Mouse (Mus musculus) midbrain, postnatal 0 days (tissue): ENCODE measurements around the gene Gm5431. TPM values are rescaled to one million over a fixed set of nuclear protein-coding genes. Genes with fewer than 3 reads are reported as not detected.
"Not testable (repeated sequence)": the region's sequence is repeated elsewhere in the genome, so short reads cannot be mapped to it uniquely, and the experiment has no call there.

Experiments
- ATAC-seq: fragments of 200-750 bp; cut with Nextera tagmentation; 2 replicates; pipeline ENCODE4 v1.8.0; 2017; ENCODE audit warnings: moderate number of reproducible peaks, mild to moderate bottlenecking, moderate TSS enrichment, moderate library complexity; ENCODE audit not compliant: low FRiP score
- DNase-seq: peaks from one replicate; pipeline ENCODE4 v3.0.0-alpha.2; 2015; ENCODE audit warnings: low spot score
- H3K27ac ChIP-seq: fragments of 300-500 bp; sonication (generic); 2 replicates; pipeline ENCODE4 v1.5.1; 2014; ENCODE audit warnings: low read depth, mild to moderate bottlenecking, low read length, mixed read lengths
- H3K27me3 ChIP-seq: fragments of 300-500 bp; sonication (generic); 2 replicates; pipeline ENCODE4 v1.6.1; 2014; ENCODE audit warnings: low read length, control low read depth, mixed read lengths; ENCODE audit not compliant: insufficient read depth
- H3K36me3 ChIP-seq: fragments of 300-500 bp; sonication (generic); 2 replicates; pipeline ENCODE4 v1.6.1; 2014; ENCODE audit warnings: low read length, control low read depth, mixed read lengths; ENCODE audit not compliant: insufficient read depth
- H3K4me1 ChIP-seq: fragments of 300-500 bp; sonication (generic); 2 replicates; pipeline ENCODE4 v1.6.1; 2014; ENCODE audit warnings: mild to moderate bottlenecking, control low read depth, antibody characterized with exemption, low read length, mixed read lengths; ENCODE audit not compliant: insufficient read depth
- H3K4me2 ChIP-seq: fragments of 300-500 bp; sonication (generic); 2 replicates; pipeline ENCODE4 v1.6.1; 2014; ENCODE audit warnings: low read depth, mild to moderate bottlenecking, low read length, mixed read lengths; ENCODE audit not compliant: poor library complexity, severe bottlenecking
- H3K4me3 ChIP-seq: fragments of 300-500 bp; sonication (generic); 2 replicates; pipeline ENCODE4 v1.5.1; 2014; ENCODE audit warnings: low read depth, mild to moderate bottlenecking, low read length, moderate library complexity
- H3K9ac ChIP-seq: fragments of 300-500 bp; sonication (generic); replicated peaks from 2 replicates; pipeline ENCODE4 v1.6.1; 2014; ENCODE audit warnings: mild to moderate bottlenecking, low read length, moderate library complexity, mixed read lengths; ENCODE audit not compliant: poor library complexity, severe bottlenecking
- H3K9me3 ChIP-seq: fragments of 300-500 bp; sonication (generic); 2 replicates; pipeline ENCODE4 v1.6.1; 2016; ENCODE audit warnings: low read length, control low read depth
- CTCF ChIP-seq: IDR thresholded peaks from 2 replicates; pipeline ENCODE4 v1.5.1; 2016; ENCODE audit warnings: antibody characterized with exemption, mild to moderate bottlenecking
- WGBS: fragments of 180-500 bp; shearing (Covaris S2); extraction: QIAGEN DNeasy Blood & Tissue Kit; methylation state at CpG from one replicate; pipeline ENCODE4 v1.1.7; 2014; 5-methylcytosine and 5-hydroxymethylcytosine counted together
- polyA plus RNA-seq: library from polyadenylated mRNA; unstranded; fragments of >200 nt; fragmentation: Nextera tagmentation; extraction: Ambion mirVana; gene quantifications from 2 replicates; pipeline ENCODE4 v1.2.1, GENCODE M21; 2015
- total RNA-seq: library from RNA; depleted of rRNA; stranded (reverse); fragments of >200 nt; gene quantifications from 2 replicates; pipeline ENCODE4 v1.2.3, GENCODE M21; 2014

Gene Gm5431
- total and polyA plus RNA-seq, 2 experiments from 2014 or later: 0.12 to 0.60 TPM

GRCm38 (mm10) chr11:48918380-48918779, 16.4 kb upstream of the Gm5431 start:
- Histone ChIP-seq H3K27ac (no peak overlapping the region), H3K36me3 (no peaks in the 10 kb centered on the region), H3K4me3 (no peak overlapping the region), H3K27me3 (no peaks in the 10 kb centered on the region), H3K4me1 (no peaks in the 10 kb centered on the region), H3K4me2 (no peak overlapping the region), H3K9me3 (no peaks in the 10 kb centered on the region), H3K9ac (no peak overlapping the region)
- DNase-seq (no peak), ATAC-seq (no peak)
- TF ChIP-seq CTCF: no peak
- WGBS: 88% methylated on average over 3 of the region's 3 CpGs

- no peak for ATAC-seq
- Histone ChIP-seq H3K4me1 (no peaks in the 10 kb centered on the region), H3K4me2 (no peak overlapping the region), H3K9me3 (no peaks in the 10 kb centered on the region), H3K4me3 (no peak overlapping the region), H3K27me3 (no peaks in the 10 kb centered on the region), H3K9ac (no peak overlapping the region), H3K27ac (no peak overlapping the region), H3K36me3 (no peaks in the 10 kb centered on the region)
- no peak for DNase-seq
- WGBS: 96% methylated on average over 1 of the region's 1 CpGs
- TF ChIP-seq CTCF: no peak
These were observed 11.6 kb upstream of the Gm5431 start for GRCm38 (mm10) chr11:48913611-48914010.

- Histone ChIP-seq H3K27me3 (no peaks in the 10 kb centered on the region), H3K4me3 (no peak overlapping the region), H3K36me3 (no peaks in the 10 kb centered on the region), H3K4me2 (no peak overlapping the region), H3K4me1 (no peaks in the 10 kb centered on the region), H3K27ac (no peak overlapping the region), H3K9ac (no peak overlapping the region), H3K9me3 (no peaks in the 10 kb centered on the region)
- DNase-seq: no peak
- no peak for TF ChIP-seq CTCF
- ATAC-seq: no peak
- WGBS: 48% methylated on average over 1 of the region's 1 CpGs
These were observed 6.4 kb upstream of the Gm5431 start for GRCm38 (mm10) chr11:48908459-48908858.

GRCm38 (mm10) chr11:48901567-48901930, 465 bp downstream of the Gm5431 start:
- H3K4me2 ChIP-seq, DNase-seq: not testable (repeated sequence)
- whole genome bisulfite sequencing: 96% methylated on average over 1 of the region's 1 CpGs

GRCm38 (mm10) chr11:48900654-48901566, 1.1 kb downstream of the Gm5431 start:
- H3K9ac ChIP-seq, H3K27ac ChIP-seq, ATAC-seq, H3K4me1 ChIP-seq, H3K36me3 ChIP-seq, DNase-seq, H3K4me2 ChIP-seq, H3K4me3 ChIP-seq, H3K9me3 ChIP-seq, H3K27me3 ChIP-seq: not testable (repeated sequence)
- 87% methylated on average over 6 of the region's 6 CpGs for WGBS

More at GRCm38 (mm10) chr11:48901567-48901930, 465 bp downstream of the Gm5431 start:
- not testable (repeated sequence) for H3K9ac ChIP-seq, H3K36me3 ChIP-seq, H3K4me3 ChIP-seq, H3K27me3 ChIP-seq, H3K27ac ChIP-seq, H3K9me3 ChIP-seq, ATAC-seq, H3K4me1 ChIP-seq

GRCm38 (mm10) chr11:48898812-48899431, 3.1 kb downstream of the Gm5431 start:
- no peaks in the 10 kb centered on the region for H3K4me1 ChIP-seq
- no peak for ATAC-seq
- no peaks in the 10 kb centered on the region for H3K27me3 ChIP-seq
- H3K36me3 ChIP-seq: no peaks in the 10 kb centered on the region
- H3K4me3 ChIP-seq: no peak overlapping the region
- no peaks in the 10 kb centered on the region for H3K9me3 ChIP-seq
- TF ChIP-seq CTCF: no peak
- no peak overlapping the region for H3K4me2 ChIP-seq
- no peak overlapping the region for H3K27ac ChIP-seq
- no peak overlapping the region for H3K9ac ChIP-seq
- DNase-seq: no peak
- WGBS: 69% methylated on average over 2 of the region's 2 CpGs
